Mouse (Mus musculus) frontal cortex, postnatal 25 days (tissue): ENCODE data around the gene Btbd35f6.
"Not testable (repeated sequence)": the region's sequence is repeated elsewhere in the genome, so short reads cannot be mapped to it uniquely, and the experiment has no call there.

Experiments
- DNase-seq, 2 experiments: peaks; one replicate each; pipeline ENCODE4 v3.0.0; 2022; ENCODE audit warnings: low spot score in 2 of 2

The Btbd35f6 gene

DNA sequence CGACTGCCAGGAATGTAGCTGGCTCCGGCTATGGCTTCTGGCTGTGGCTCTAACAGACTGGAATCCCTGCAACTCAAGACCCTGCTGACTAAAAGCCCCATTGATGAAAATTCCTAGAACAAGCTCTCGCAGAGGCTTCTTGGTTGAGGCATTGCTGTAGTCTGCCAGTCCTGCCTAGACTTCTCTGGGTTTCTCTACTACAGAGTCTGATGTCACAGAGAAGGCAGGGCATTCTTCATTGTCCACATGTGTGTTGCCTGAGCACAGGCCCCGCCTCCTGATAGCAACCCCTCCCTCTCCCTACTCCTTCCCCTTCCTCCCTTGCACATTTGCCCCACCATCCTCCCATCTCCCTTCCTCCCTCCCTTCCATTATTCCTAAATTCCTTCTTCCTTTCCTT lies at the start of gene Btbd35f6:
Gene Btbd35f6 (minus strand): TSS at position 101 of the 400 bp plus-strand sequence.
- not testable (repeated sequence) for DNase-seq

GRCm38 (mm10) chrX:33986716-33987115 lies 30.4 kb upstream of the Btbd35f6 start, which contains the start of gene Gm21870:
Gm21870 (minus strand) TSS chrX:33986816.
- DNase-seq = not testable (repeated sequence)

DNA sequence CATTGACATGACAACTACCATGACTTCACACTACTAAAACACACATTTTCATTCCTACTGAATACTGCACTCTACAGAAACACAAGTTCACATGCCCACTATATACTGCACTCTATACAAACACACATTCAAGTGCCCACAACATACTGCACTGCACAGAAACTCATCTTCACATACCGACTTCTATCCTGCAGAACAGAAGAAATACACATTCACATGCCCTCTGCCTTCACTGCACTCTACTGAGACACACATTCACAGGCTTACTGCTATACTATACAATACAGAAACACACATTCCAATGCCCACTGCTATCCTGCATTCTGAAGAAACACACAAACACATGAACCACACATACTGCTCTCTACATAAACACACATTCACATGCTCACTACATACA lies 26.1 kb downstream of the Btbd35f6 start:
- DNase-seq = peak in 1 of 2 experiments; percentile 9

GRCm38 (mm10) chrX:33928225-33928624 lies 28.1 kb downstream of the Btbd35f6 start:
- not testable (repeated sequence) for DNase-seq

DNA sequence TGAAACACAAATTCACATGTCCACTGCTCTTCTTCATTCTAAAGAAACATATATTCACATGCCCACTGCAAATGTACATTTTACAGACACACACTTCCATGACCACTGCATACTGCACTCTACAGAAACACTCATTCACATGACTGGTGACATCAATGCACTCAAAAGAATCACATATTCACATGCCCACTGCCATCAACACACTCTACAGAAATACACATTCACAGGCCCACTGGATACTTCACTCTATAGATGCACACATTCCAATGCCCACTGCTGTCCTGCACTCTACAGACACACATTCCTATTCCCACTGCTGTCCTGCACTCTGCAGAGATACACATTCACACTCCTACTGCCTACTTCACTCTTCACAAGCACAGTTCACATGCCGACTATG lies 30.0 kb downstream of the Btbd35f6 start:
- not testable (repeated sequence) for DNase-seq

- DNase-seq = not testable (repeated sequence)
Measured at GRCm38 (mm10) chrX:33925420-33925819, 30.9 kb downstream of the Btbd35f6 start.
